Mouse (Mus musculus): ENCODE results near the gene Rnf157.

- no peak for TF ChIP-seq EP300 (IDR thresholded peaks at IDR 0.05; ENCODE audit: low read depth)
- TF ChIP-seq CTCF (IDR thresholded peaks at IDR 0.05; ENCODE audit: low read depth): no peak
Measured at GRCm38 (mm10) chr11:116342069-116342791, 70.6 kb downstream of the Rnf157 start.

Measured in liver, postnatal 0 days (tissue).